Mouse (Mus musculus) adrenal gland, postnatal 36 days (tissue): ENCODE data around the gene Ttc41. TPM values are rescaled to one million over a fixed set of nuclear protein-coding genes. Genes with fewer than 3 reads are reported as not detected.
"Not testable (repeated sequence)": the region's sequence is repeated elsewhere in the genome, so short reads cannot be mapped to it uniquely, and the experiment has no call there.

ENCODE experiments used
- DNase-seq, 2 experiments: peaks; one replicate each; pipeline ENCODE4 v3.0.0; 2021; ENCODE audit warnings: mixed read lengths in 1 of 2
- long read RNA-seq, 2 experiments: library from polyadenylated mRNA; stranded (forward); transcript quantifications; one replicate each; pipeline ENCODE4 v2.0.0; 2021; ENCODE audit warnings: borderline sequencing depth in 2 of 2
- total RNA-seq, 2 experiments: library from RNA; stranded (reverse); gene quantifications; 2 replicates each; pipeline ENCODE4 v1.2.3; 2021

Ttc41 gene
- total RNA-seq = 1 to 10 TPM; 1.7 to 2.1 TPM
- long read RNA-seq, experiment 1, partial matches to known transcripts = 1 of 1 reads
- long read RNA-seq, experiment 1, other reads (novel, unspliced or antisense) = 0 of 1 reads
- long read RNA-seq, experiment 2 = 0 reads

DNA sequence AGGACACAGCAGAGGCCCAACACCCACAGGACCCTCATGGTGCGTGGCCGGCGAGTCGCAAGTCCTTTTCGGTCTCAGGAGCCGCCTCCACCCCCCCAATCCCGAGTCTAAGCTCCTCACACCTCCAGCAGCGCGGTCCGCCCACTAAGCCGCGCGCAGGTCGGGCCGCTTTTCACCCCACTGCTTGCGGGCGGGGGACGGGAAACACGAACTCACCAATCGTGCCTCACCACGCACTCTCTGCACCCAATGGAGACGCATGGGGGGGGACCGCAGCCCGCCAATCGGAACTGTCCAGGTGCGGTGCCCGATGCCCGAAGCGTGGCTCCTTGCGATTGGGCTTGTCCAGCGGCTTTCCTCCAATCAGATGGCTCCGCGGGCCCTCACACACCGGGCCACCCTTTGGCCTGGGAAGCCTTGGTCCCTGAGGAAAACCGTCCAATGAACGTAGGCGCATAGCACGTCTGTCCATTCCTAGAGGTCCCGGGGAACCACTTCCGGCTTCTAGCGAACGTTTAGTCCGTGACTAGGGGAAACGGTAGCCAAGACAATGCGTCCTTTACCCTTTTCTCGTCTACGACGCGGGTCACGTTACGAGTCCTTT lies at the start of gene Ttc41, which contains the start of gene Hsp90b1:
Gene Ttc41 (plus strand): TSS at position 494 of the 604 bp plus-strand sequence.
Gene Hsp90b1 (minus strand): TSS at position 192 of the 604 bp plus-strand sequence.
- peak; percentile 99 for DNase-seq

DNA sequence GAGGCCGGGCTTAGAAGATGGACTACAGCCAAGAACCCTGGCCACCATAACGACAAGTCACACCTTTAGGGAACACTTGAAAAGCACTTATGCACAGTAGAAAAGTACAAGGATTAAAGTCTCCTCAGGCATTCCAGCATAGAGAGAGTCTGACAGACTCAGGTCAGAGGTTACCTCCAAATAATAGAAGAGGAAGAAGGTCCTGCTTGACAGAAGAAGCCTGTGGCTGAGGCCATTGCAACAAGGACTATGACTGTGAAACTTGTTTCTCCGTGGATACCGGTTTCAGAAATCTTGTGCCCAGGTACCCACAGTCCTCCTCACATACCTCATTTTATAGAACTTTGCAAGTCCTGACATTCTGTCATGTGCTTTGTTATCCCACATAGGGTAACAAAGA lies 35.1 kb upstream of the Ttc41 start:
- not testable (repeated sequence) for DNase-seq

GRCm38 (mm10) chr10:86684797-86685178 lies 20.8 kb upstream of the Ttc41 start:
- DNase-seq = not testable (repeated sequence)

GRCm38 (mm10) chr10:86685179-86686016 lies 20.2 kb upstream of the Ttc41 start:
- peak; percentile 78 to 82 for DNase-seq

DNA sequence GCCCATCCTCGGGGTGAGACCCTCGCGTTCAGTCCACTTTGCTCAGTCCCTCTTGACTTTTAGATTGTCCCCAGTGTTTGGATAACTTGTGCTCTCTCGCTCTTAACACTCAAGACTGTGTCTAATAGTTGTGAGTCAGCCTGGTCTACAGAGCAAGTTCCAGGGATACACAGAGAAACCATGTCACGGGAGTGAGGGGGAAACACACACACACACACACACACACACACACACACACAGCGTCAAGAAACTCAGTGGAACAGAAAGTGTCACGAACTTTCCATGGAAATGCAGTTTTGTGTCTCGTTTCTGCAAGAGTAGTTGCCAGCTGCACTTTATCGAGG lies 19.6 kb upstream of the Ttc41 start:
- DNase-seq = not testable (repeated sequence)

DNA sequence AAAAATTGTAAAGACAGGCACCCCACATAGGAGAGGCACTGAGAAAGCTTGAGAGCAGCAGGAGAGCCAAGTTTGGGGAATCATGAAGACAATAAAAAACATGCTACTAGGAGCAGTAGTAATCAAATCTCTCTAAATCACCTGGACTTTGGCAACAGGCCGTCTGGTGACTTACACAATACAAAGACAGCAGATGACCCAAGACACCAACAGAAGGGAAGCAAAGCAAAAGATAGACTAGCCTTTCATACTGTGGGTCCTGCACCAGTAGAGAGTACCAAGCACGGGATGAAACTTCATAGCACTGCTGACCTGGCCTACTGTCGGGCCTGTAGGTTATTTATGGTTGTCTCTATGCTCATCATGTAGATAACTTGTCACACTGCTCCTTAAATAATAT lies 5.4 kb upstream of the Ttc41 start:
- DNase-seq = no peak

GRCm38 (mm10) chr10:86700973-86701372 lies 4.6 kb upstream of the Ttc41 start:
- DNase-seq = no peak

DNA sequence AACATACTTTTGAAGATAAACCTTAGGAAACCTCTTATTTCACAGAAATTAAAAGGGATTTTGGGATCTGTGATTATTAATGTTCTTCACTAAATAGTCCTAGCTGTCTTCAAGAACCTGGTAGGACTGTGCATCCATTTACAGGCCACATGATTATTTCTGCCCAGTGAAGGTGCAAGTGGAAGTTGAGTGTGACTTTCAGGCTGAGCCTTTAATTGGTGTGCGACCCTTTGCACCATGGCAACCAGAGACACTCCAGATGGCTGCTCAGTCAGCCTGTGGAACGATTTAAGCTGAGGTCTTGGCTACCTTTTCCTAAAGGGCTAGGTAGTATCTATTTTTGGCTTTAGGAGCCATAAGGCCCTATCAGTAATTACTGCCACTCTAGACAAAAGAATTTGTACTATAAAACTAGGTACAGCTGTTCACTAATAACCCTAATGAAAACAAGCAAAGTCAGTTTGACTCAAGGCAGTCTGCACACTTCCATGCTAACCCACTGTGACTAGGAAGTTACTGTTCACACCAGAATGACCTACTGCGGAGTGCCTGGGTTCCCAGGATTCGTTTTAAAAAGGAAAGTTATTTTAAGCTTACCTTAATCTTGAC lies 3.2 kb upstream of the Ttc41 start:
- no peak for DNase-seq

GRCm38 (mm10) chr10:86703375-86703774 lies 2.2 kb upstream of the Ttc41 start:
- DNase-seq = no peak

GRCm38 (mm10) chr10:86704141-86704540 lies 1.5 kb upstream of the Ttc41 start:
- peak; percentile 37 to 55 for DNase-seq

GRCm38 (mm10) chr10:86704589-86705191 lies 921 bp upstream of the Ttc41 start:
- peak; percentile 27 to 46 for DNase-seq

DNA sequence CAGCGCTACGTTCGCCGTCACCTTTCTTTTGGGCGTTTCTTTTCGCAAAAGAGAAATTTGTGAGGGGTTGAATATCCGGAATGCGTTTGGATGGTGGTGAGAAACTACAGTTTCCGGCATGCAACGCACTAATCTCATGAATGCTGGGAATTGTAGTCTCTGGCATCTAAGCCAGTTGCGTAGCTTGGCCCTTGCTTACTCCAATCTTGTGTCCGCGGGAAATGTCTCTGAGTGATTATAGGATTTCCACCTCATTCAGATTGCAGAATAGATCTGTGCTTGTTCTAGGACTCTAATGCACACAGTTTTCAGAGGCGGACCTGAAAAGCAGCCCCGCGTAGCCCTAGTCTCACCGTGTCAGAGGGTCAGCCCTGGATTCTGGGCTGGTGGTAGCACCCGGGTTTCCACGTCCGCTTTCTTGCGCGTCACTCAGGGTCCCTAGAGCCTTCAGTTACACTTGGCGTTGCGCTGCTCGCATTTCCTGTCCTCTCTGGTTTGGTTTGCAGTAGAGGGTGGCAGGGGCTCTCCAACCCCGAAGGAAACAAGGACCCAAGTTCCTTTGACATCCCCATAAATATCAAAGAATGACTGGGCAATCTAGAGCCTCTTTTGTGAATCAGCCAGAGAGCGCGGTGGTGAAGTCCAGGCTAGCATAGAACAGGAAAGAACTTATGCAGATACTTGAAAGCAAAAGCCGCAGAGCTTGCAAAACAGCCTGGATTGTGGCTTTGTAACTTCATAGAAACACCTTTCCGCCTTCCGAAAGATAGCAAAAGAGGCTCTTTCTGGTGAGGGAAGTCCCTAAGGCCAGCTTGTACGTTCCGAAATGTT lies 526 bp downstream of the Ttc41 start:
- DNase-seq = peak; percentile 76 to 82

DNA sequence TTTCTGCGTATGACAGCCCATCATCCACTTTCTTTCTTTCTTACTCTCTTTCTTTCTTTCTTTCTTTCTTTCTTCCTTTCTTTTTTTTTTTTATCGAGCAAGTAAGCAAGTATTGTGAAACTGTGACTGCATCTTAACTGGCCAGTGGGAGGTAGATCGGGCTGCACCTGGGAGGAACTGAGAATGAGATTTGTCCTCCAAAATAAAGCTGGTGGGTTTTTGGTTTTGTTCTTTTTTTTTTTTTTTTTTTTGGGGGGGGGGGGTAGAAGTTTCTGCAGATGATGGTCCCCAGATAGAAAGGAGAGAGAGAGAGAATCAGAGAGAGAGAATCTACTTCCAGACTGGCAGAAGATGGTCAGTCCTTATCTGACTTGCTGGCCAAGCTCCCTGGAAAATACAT lies 1.5 kb downstream of the Ttc41 start:
- DNase-seq = no peak

DNA sequence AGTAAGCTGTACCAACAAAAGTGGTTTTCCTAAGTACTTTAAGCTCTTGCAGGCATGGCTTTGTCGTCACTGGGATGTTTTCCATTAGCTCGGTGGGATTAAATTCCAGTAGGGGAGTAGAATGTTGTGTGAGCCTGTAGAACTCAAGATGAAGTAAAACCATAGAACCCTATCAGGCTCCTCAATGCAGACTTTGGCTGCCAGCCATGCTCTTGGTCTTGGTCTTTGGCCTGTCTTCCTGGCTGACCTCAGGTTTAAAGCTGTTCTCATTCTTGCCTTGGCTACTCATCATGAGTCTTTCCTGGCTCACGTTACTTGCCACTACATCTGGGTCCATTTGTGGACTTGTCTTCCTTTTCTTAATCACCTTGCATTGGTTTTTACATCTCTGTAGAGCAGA lies 6.5 kb downstream of the Ttc41 start:
- DNase-seq = no peak

DNA sequence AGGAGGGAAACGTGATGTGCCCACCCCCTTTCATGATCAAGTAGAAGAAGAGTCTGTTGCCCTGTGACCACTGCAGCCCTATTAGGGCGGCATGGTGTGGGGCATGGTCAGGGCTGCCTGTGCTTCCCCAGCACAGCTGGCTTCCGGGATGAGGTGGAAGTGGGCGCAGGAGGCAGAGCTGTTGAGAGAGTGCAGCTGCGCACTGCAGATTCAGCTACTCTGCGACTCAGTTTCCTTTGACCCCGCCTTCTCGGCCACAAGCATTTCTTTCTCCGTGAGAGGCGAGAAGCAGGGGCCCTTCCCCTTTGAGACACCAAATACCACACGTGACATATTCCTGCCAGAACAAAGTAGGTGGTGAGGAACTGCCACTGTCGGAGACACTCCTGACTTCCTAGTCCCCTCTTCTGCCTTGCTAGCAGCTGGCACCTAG lies 22.0 kb downstream of the Ttc41 start:
- DNase-seq = peak; percentile 14 to 45

DNA sequence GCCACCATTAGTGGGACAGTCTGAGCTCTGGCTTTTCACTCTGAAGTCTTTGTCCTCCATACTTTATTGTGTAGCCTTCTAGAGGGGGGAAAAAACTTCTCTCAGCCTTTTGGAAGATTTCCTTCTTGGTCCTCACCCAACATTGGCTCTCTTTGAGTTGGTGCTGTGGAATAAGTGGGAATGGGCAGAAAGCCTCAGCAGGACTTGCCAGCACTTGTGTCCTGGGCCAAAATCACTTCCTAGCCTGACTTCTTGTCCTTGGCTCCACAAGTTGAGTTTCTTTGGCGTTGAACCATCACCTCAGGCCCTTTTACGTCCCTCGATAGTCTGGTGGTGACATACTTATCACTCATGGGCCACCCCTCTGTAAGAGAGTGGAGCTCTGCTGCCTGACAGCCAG lies 22.6 kb downstream of the Ttc41 start:
- no peak for DNase-seq

GRCm38 (mm10) chr10:86730823-86731499 lies 25.4 kb downstream of the Ttc41 start:
- DNase-seq = peak; percentile 87 to 91

DNA sequence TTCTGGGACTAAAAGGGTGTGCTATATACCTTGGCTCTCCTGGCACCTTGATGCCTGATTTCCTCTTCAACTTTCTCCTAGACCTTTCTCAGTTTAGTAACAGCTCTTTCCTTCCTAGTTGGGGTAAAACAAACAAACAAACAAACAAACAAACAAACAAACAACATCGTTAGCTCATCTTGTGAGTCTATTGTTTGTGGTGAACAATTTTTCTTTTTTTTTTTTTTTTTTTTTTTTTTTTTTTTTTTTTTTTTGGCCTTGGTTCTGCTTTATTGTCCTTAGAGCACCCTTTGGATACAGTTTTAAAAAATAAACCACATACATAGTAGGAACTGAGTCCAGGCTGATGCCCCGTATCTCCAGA lies 25.9 kb downstream of the Ttc41 start:
- no peak for DNase-seq

DNA sequence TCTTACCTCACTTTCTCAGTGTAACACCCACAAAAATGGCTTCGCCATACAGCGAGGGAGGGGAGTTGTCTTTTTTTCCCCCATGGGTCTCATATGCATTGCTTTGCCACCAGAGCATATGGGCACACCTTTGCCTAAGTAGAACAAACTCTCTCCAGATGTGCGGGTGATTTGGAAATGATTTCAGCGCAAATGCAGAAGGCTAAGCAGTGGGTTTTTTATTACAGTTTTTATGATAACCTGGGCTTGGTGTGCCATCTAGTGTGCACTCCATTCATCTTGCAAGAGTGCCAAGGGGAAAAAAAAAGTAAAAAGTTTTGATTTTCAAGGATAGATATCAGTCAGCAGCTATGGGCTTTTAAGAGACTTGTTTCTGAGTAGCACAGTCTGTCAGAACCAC lies 29.4 kb downstream of the Ttc41 start:
- no peak for DNase-seq

DNA sequence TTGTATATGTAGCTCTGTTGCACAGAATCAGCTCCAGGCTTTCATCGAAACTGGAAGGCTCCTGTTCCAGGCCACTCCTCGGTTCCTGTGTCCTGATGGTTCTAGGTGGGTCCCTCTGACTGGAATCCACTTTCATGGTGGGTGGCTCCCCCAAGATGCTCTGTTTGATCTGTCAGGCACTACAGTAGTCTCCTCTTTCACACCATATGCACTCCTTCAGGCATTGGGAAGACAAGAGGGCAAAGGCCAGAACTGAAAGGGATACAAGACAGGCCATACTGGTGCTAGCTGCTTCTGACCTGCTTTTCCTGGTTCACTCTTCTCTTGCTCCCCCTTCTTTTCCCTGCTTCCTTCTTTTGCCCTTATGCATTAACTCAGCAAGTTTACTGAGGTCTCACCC lies 37.3 kb downstream of the Ttc41 start:
- no peak for DNase-seq

GRCm38 (mm10) chr10:86744306-86744705 lies 38.7 kb downstream of the Ttc41 start:
- no peak for DNase-seq
